Mouse (Mus musculus): ENCODE data around the gene Ndufb5.
A peak's percentile ranks its signal among the peaks of the same experiment; 100 is the strongest.
"Not testable (repeated sequence)": the region's sequence is repeated elsewhere in the genome, so short reads cannot be mapped to it uniquely, and the experiment has no call there.

Ndufb5 gene

DNA sequence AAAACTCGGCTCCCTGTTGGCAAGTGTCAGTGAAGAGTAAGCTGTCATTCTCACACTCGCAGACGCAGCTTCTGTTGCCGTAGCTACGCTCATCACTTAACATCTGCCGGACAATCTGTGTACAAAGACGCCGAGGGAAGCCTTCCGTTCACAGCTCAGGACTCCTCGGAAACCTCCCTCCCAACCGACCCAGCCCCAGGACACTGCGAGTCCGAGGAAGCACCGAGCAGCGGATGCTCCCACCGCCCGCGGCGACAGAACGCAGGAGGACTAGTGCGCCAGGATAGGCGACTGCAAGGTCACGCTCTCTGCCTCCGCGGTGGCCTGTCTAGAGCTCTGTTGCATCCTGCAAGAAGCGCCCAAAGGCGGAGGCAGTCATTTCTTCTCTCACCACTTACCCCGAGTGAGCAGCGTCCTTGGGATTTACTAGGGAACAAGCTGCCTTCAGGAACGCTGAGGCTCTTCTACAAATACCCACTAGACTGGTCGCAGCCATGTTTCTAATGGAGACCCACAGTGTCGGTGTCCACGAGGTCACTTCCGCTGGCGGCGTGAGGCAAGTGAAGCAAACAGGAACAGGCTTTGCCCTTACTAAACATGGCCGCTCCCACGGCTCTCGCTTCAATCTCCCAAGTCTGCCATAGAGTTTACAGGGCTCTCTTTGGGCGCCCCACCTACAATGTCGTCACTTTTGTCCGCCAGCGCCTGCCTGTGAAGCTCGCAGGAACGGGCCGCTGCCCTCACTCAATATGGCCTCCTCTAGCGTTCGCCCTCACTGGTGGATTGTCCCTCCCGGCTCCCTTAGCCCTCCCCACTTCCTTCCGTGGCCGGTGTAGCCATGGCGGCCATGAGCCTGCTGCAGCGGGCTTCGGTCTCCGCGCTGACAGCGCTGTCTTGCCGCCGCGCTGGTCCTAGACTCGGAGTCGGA is at the start of gene Ndufb5:
Gene Ndufb5, plus strand, starts transcription at position 747 of the 928 bp plus-strand sequence.
- peak; percentile 93 for ATAC-seq (ENCODE audit: insufficient number of reproducible peaks, low FRiP score, low TSS enrichment)

DNA sequence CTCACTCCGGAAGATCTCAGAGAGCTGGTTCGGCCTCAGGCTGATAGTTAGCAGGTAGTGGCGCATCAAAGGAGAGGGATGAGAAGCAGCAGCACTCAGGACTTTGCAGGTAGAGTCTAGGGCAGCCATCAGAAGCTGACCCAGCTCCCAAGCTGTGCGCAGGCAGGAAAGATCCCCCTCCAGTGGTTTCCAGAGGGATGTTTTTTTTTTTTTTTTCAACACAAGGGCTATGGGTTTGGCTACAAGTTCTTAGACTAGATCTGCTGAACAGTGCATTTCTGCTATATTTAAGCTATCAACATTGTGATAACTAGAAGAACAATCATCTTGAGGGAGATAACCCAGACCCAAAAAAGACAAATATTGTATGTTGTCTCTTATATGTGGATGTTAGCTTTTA is 49.6 kb upstream of the Ndufb5 start:
- ATAC-seq (ENCODE audit: insufficient number of reproducible peaks, low FRiP score, low TSS enrichment): no peak

DNA sequence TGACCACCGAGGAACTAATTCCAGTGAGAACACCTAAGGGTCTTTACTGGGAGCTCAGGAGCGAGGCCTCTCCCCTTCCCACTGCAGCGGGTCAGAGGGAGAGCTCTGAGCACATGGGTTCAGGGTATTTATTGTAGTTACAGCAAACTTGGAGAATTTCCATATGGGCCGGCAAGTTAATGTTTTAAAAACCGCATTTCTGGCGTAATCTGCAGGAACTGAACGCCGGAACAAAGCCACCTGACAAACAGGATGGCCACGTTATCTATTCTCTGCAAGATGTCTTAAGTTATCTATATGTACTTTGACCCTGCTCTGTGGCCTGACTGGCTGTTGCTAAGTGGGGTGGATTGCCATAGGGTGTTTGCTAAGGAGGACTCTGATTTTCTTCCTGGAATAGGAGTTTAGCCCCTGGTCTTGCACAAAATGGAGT is 47.2 kb upstream of the Ndufb5 start:
- ATAC-seq (ENCODE audit: insufficient number of reproducible peaks, low FRiP score, low TSS enrichment): no peak

DNA sequence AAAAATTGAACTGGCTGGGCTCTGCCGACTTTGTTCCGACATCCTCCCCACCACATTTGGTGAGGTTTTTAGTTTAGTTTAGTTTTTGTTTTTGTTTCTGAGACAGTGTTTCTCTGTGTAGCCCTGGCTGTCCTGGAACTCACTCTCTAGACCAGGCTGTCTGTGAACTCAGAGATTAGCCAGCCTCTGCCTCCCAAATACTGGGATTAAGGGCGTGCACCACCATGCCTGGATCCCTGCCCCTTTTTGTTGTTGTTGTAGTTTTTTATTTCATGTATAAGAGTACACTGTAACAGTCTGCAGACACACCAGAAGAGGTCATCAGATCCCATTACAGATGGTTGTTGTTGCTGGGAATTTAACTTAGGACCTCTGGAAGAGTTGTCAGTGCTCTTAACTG is 46.8 kb upstream of the Ndufb5 start:
- no peak for ATAC-seq (ENCODE audit: insufficient number of reproducible peaks, low FRiP score, low TSS enrichment)

DNA sequence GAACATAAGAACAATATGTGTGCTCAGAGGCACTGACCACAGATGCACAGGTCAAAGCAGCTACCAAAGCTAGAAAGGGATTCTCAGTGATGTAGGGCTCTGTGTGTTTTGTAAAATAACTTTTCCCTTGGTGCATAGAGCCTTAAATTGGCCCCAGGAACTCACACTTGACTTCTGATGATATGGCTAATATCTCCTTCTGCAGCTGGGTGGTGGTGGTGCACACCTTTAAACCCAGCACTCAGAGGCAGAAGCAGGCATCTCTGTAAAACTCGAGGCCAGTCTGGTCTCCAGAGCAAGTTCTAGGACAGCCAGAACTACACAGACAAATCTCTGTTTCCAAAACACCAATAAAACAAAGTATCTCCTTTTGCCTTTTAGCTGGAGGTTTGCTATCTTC is 45.9 kb upstream of the Ndufb5 start:
- no peak for ATAC-seq (ENCODE audit: insufficient number of reproducible peaks, low FRiP score, low TSS enrichment)

DNA sequence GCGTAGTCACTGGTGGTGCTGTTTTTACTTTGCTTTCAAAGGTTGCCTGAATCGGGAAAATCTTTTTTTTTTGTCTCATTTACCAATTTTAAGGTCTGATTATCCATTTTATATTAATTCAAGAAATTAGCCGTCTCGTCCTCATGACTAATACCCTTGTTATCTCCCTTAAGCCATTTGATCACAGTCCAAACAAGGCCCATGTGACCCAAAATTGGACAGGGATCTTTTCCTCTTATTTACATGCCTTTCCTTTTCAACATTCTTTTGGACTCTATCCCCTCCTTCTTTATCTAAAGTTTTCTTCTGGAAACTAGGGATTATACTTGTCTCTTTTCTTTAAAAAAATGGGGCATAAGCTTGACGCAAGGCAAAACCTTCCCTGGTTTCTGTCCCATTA is 44.9 kb upstream of the Ndufb5 start:
- ATAC-seq (ENCODE audit: insufficient number of reproducible peaks, low FRiP score, low TSS enrichment): no peak

DNA sequence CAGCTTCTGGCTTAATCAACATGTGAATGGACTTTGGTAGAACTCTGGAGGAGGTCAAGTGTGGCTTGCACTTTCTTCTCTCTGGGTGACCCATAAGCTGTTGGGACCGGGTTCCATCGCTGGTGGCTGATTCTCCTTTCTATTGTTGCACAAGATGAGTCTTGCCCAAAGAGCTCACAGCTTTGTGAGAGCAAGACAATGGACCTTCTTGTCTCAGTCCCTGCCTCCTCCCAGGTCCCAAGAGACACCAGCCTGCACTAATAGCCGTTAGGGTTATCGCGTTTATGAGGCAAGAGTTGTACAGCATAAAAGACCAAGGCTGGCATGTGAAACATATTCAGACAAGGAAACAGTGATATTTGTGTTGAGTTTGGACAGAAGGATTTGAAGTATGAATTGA is 42.6 kb upstream of the Ndufb5 start:
- ATAC-seq (ENCODE audit: insufficient number of reproducible peaks, low FRiP score, low TSS enrichment): no peak

- ATAC-seq (ENCODE audit: insufficient number of reproducible peaks, low FRiP score, low TSS enrichment): no peak
Measured at GRCm38 (mm10) chr3:32694737-32695582, 41.8 kb upstream of the Ndufb5 start.

DNA sequence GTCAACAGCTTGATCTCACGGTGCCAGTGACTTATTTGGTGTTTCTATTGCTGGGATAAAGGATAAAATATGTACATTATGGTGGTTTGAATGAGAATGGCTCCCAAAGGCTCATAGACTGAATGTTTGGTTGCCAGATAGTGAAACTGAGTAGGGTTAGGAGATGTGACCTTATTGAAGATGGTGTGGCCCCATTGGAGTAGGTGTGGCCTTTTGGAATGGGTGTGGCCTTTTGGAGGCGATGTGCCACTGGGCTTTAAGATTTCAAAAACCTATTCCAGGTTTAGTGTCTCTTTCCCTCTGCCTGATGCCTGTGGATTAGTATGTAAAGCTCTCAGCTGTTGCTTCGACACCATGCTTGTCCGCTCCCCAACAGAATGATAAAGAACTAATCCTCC is 41.2 kb upstream of the Ndufb5 start:
- ATAC-seq (ENCODE audit: insufficient number of reproducible peaks, low FRiP score, low TSS enrichment): no peak

GRCm38 (mm10) chr3:32698228-32698863 is 38.4 kb upstream of the Ndufb5 start:
- ATAC-seq (ENCODE audit: insufficient number of reproducible peaks, low FRiP score, low TSS enrichment): peak; percentile 91

DNA sequence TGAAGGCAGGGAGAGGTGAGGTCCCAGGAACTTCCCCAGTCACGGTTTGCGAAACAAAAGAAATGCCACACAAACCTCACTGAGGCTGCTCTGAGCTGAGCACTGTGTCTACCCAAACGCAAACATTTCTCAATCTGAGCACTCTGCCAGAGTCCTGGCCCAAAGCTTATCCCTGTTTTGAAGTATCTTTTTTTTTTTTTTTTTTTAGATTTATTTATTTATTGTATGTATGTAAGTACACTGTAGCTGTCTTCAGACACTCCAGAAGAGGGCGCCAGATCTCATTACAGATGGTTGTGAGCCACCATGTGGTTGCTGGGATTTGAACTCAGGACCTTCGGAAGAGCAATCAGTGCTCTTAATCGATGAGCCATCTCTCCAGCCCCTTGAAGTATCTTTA is 32.8 kb upstream of the Ndufb5 start:
- not testable (repeated sequence) for ATAC-seq (ENCODE audit: insufficient number of reproducible peaks, low FRiP score, low TSS enrichment)

DNA sequence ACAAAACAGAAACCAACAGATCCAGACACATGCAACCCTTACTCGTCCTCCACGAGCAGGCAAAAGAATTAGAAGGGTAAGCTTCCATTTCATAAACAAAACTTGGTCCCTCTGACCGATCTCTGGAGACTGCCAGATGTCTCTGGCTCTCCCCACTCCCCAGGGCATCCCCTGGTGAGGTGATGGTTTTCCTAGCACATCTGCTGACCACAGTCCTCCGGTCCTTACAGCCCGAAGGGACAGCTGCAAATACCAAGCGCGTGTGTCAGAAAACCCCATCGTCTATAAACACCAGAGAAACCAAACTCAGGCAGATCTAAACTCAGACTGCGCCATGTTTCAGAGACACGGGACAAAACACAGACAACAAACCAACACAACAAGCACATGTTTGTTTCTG is 32.2 kb upstream of the Ndufb5 start:
- ATAC-seq (ENCODE audit: insufficient number of reproducible peaks, low FRiP score, low TSS enrichment): not testable (repeated sequence)

DNA sequence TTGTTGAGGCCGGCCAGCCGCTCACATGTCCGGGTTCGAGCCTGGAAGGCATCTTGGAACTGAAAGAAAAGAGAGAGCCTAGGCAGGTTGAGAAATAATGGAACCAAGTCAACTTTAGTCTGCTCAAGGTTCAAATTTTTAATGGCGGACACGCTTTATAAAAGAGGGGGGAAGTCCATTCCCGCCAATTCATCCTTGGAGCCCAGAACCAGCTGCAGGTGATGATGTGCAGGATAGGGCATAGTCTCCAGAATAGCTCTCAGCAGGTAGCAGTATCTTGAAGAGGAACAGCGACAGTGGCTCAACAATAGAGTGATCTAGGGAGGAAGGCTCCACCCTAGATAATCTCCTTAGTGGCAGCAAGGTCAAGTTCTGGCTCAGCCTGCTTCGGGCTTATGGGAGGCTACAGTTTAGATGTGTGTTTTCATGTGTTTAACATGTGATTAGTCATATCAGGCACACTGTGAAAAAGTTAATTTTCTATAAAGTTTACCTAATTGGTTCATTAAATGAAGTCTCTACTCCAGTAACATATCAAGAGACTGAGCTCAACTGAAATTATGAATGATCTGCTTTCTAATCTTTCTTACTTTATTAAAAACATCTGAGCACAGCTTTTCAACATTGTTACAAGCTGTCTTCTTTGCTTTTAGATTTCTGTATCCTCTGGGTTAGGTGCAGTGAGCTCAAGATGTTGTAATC is 31.0 kb upstream of the Ndufb5 start, which contains the start of gene Actl6a:
Gene Actl6a, plus strand, starts transcription at position 652 of the 702 bp plus-strand sequence.
- not testable (repeated sequence) for ATAC-seq (ENCODE audit: insufficient number of reproducible peaks, low FRiP score, low TSS enrichment)

GRCm38 (mm10) chr3:32708052-32708367 is 28.8 kb upstream of the Ndufb5 start:
- no peak for ATAC-seq (ENCODE audit: insufficient number of reproducible peaks, low FRiP score, low TSS enrichment)

DNA sequence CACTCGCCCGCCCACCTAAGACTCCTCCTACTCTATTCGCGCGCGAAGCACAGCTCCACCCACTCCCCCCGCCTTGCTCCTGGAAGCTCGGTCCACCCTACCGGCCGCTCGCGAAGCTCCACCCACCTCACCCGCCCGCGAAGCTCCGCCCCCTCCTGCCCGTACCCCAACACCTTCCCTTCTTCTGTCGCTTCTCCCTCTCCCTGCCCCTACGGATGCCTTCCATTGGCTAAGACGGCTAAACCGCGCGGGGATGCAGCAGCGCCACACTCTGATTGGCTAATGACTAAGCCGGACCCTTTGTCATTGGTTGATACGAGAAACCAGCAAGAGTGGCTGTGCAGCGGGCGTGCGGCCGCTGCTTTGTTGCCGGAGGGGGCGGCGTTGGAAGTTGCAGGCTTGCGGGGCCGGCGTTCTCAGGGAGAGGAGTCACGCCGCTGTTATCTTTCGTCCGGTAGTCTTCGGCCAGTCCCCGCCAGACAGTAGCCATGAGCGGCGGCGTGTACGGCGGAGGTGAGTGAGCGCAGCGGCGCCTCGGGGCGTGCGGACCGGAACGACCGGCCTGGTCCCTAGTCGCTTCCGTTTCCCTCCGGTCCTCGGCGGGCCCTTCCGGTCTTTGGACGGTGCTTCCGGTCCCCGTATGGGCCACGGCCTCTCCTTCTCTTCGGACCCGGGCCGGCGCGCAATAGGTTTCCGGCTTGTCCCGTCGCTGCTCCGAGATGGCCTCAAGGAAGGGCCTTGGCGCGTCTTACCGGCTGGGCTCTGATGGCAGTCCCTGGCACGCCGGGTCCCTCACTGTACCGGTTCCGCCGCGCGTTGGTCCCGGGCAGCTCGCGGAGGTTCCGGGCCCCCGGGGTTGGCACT is 28.2 kb upstream of the Ndufb5 start:
- peak; percentile 98 for ATAC-seq (ENCODE audit: insufficient number of reproducible peaks, low FRiP score, low TSS enrichment)

DNA sequence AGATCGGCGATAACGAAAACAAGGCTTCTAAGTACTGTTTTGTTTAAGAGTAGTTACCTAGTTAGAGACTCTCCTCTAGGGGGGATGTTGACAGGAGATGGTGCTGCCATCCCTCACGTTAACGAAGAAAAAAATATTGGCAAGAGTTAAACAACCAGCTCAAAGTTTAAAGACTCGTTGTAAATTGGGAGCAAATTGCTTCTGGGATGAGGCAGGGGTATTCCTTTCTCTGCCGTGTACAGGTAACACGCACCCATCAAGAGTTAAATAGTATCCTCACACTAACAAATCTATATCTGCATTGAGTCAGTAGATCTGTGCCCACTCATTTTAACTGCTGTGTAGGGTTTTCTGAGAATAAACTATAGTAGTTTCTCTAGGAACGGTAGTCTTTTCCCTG is 27.4 kb upstream of the Ndufb5 start:
- no peak for ATAC-seq (ENCODE audit: insufficient number of reproducible peaks, low FRiP score, low TSS enrichment)

DNA sequence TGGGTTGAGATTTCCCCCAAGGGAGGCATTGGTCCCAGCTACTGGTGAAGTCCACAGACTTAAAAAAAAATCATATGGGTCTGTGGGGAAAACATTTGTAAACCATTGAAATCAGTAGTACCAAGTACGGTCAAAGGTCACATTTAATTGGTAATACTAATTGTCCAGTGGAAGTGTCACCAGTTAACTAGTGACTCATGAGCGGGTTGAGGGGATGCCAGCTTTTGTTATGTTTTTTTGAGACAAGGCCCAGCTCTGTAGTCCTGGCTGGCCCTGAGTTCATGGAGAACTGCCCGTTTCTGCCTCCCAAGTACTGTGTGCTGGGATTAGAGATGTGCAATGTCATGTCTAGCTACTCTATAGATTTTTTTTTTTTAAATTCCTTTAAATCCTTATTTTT is 23.1 kb upstream of the Ndufb5 start:
- no peak for ATAC-seq (ENCODE audit: insufficient number of reproducible peaks, low FRiP score, low TSS enrichment)

DNA sequence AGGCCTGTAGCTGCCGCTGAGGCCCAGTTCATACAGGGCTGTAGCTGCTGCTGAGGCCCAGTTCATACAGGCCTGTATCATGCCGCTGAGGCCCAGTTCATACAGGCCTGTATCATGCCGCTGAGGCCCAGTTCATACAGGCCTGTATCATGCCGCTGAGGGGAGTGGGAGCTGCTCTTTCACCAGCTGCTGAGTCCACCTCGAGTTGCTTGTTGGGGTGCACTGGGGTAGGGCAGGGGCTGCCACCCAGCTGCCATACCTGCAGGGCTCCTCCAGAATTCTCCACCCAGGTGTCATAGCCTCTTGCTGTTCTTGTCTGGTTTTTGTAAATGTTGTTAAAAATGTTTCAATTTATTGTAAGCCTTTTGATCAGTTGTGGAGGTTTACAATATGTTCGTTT is 19.4 kb upstream of the Ndufb5 start:
- not testable (repeated sequence) for ATAC-seq (ENCODE audit: insufficient number of reproducible peaks, low FRiP score, low TSS enrichment)

DNA sequence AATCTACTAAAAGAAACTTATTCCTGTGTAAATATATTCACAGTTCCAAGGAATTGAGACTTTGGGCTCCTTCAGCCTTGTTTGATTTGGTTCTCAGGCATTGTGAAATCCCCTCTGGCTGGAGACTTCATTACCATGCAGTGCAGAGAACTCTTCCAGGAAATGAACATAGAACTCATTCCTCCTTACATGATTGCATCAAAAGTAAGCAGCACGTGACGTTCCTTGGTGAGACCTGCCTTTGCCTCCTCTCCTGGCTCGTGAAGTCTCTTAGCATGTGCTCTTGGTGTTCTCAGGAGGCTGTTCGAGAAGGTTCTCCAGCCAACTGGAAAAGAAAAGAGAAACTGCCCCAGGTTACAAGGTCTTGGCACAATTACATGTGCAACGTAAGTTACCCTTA is 18.5 kb upstream of the Ndufb5 start:
- no peak for ATAC-seq (ENCODE audit: insufficient number of reproducible peaks, low FRiP score, low TSS enrichment)
